Mouse (Mus musculus) MEL (cell line): ENCODE results near the gene Grb2. TPM values are rescaled to one million over a fixed set of nuclear protein-coding genes. Genes with fewer than 3 reads are reported as not detected.

Source experiments
- DNase-seq: peaks from one replicate; pipeline ENCODE4 v3.0.0; 2011; ENCODE audit warnings: low read depth, low spot score
- H3K27ac ChIP-seq: 2 replicates; pipeline ENCODE4 v1.5.1; 2012; ENCODE audit warnings: low read depth, mild to moderate bottlenecking, control low read depth, low read length, moderate library complexity; ENCODE audit not compliant: control insufficient read depth
- H3K27me3 ChIP-seq, 2 experiments: fragments of 150-350 bp in 1 of 2; sonication (generic) in 1 of 2; 2 replicates each; pipeline ENCODE4 v1.6.1; 2012; ENCODE audit warnings: low read length in 2 of 2, mild to moderate bottlenecking in 2 of 2, improper control_type of control experiment in 1 of 2, moderate library complexity in 1 of 2; ENCODE audit not compliant: insufficient read depth in 2 of 2, control insufficient read depth in 1 of 2
- H3K36me3 ChIP-seq, 2 experiments: 2 replicates each; pipeline ENCODE4 v1.6.1; 2012 to 2014; ENCODE audit warnings: low read length in 2 of 2, improper control_type of control experiment in 1 of 2, inconsistent platforms in 1 of 2, mild to moderate bottlenecking in 1 of 2; ENCODE audit not compliant: insufficient read depth in 2 of 2, control insufficient read depth in 1 of 2
- H3K4me1 ChIP-seq, 2 experiments: fragments of 150-350 bp in 1 of 2; sonication (generic) in 1 of 2; 2 replicates each; pipeline ENCODE4 v1.6.1; 2012; ENCODE audit warnings: low read length in 2 of 2, improper control_type of control experiment in 1 of 2, mild to moderate bottlenecking in 1 of 2; ENCODE audit not compliant: insufficient read depth in 2 of 2, control insufficient read depth in 1 of 2
- H3K4me3 ChIP-seq, 2 experiments: fragments of 150-350 bp in 1 of 2; sonication (generic) in 1 of 2; 2 replicates each; pipeline ENCODE4 v1.5.1; 2012; ENCODE audit warnings: low read depth in 2 of 2, low read length in 2 of 2, mild to moderate bottlenecking in 2 of 2, moderate library complexity in 2 of 2, control low read depth in 1 of 2, improper control_type of control experiment in 1 of 2; ENCODE audit not compliant: control insufficient read depth in 1 of 2, insufficient read depth in 1 of 2
- H3K79me2 ChIP-seq: 2 replicates; pipeline ENCODE4 v1.6.1; 2012; ENCODE audit warnings: mild to moderate bottlenecking, low read length, moderate library complexity; ENCODE audit not compliant: control insufficient read depth, poor library complexity, insufficient read depth
- H3K9ac ChIP-seq: 2 replicates; pipeline ENCODE4 v1.6.1; 2012; ENCODE audit warnings: low read depth, mild to moderate bottlenecking, control low read depth, low read length, moderate library complexity; ENCODE audit not compliant: control insufficient read depth, poor library complexity, severe bottlenecking
- H3K9me3 ChIP-seq: fragments of 150-350 bp; sonication (generic); replicated peaks from 2 replicates; pipeline ENCODE4 v1.6.1; 2012; ENCODE audit warnings: mild to moderate bottlenecking, low read length, improper control_type of control experiment, moderate library complexity; ENCODE audit not compliant: insufficient read depth
- CTCF ChIP-seq, 3 experiments: IDR thresholded peaks in 2 of 3; conservative IDR thresholded peaks in 1 of 3; 2 replicates each; pipeline ENCODE4 v1.5.1; 2011 to 2012; ENCODE audit warnings: low read length in 3 of 3, low read depth in 2 of 3, mild to moderate bottlenecking in 2 of 3, improper control_type of control experiment in 1 of 3, inconsistent platforms in 1 of 3, mixed read lengths in 1 of 3, moderate library complexity in 1 of 3; ENCODE audit not compliant: control insufficient read depth in 1 of 3, insufficient read depth in 1 of 3, poor library complexity in 1 of 3, severe bottlenecking in 1 of 3
- E2F4 ChIP-seq: IDR thresholded peaks from 2 replicates; pipeline ENCODE4 v1.6.1; 2011; ENCODE audit warnings: low read depth, low read length, improper control_type of control experiment, borderline replicate concordance
- ELF1 ChIP-seq: IDR thresholded peaks from 2 replicates; pipeline ENCODE4 v1.6.1; 2014; ENCODE audit warnings: low read depth, mild to moderate bottlenecking, inconsistent platforms, low read length, improper control_type of control experiment, moderate library complexity
- EP300 ChIP-seq, 2 experiments: IDR thresholded peaks; 2 replicates each; pipeline ENCODE4 v1.6.1; 2011; ENCODE audit warnings: improper control_type of control experiment in 2 of 2, low read length in 2 of 2, low read depth in 1 of 2, mild to moderate bottlenecking in 1 of 2
- GABPA ChIP-seq: IDR thresholded peaks from 2 replicates; pipeline ENCODE4 v1.6.1; 2012; ENCODE audit warnings: low read depth, mild to moderate bottlenecking, inconsistent platforms, low read length, improper control_type of control experiment, moderate library complexity
- KAT2A ChIP-seq: conservative IDR thresholded peaks from 2 replicates; pipeline ENCODE4 v1.6.1; 2012; ENCODE audit warnings: low read depth, low read length, improper control_type of control experiment, inconsistent platforms
- MAFK ChIP-seq: IDR thresholded peaks from 2 replicates; pipeline ENCODE4 v1.6.1; 2011; ENCODE audit warnings: low read depth, mild to moderate bottlenecking, low read length, improper control_type of control experiment, borderline replicate concordance
- MAX ChIP-seq: IDR thresholded peaks from 2 replicates; pipeline ENCODE4 v1.6.1; 2011; ENCODE audit warnings: low read length, improper control_type of control experiment
- MAZ ChIP-seq: IDR thresholded peaks from 2 replicates; pipeline ENCODE4 v1.6.1; 2012; ENCODE audit warnings: low read depth, mild to moderate bottlenecking, inconsistent platforms, low read length, improper control_type of control experiment
- MEF2A ChIP-seq: IDR thresholded peaks from 2 replicates; pipeline ENCODE4 v1.6.1; 2014; ENCODE audit warnings: low read depth, mild to moderate bottlenecking, inconsistent platforms, low read length, improper control_type of control experiment; ENCODE audit not compliant: poor library complexity, insufficient replicate concordance, severe bottlenecking; ENCODE audit errors: extremely low read depth
- MXI1 ChIP-seq: IDR thresholded peaks from 2 replicates; pipeline ENCODE4 v1.6.1; 2011; ENCODE audit warnings: mild to moderate bottlenecking, low read depth, low read length, improper control_type of control experiment
- NRF1 ChIP-seq: IDR thresholded peaks from 2 replicates; pipeline ENCODE4 v1.6.1; 2014; ENCODE audit warnings: low read depth, mild to moderate bottlenecking, inconsistent platforms, low read length, improper control_type of control experiment, moderate library complexity; ENCODE audit not compliant: poor library complexity, insufficient read depth, severe bottlenecking
- POLR2A ChIP-seq, 2 experiments: IDR thresholded peaks; 2 replicates each; pipeline ENCODE4 v1.6.1; 2011 to 2012; ENCODE audit warnings: low read length in 2 of 2, mild to moderate bottlenecking in 2 of 2, control low read depth in 1 of 2, improper control_type of control experiment in 1 of 2, low read depth in 1 of 2, moderate library complexity in 1 of 2; ENCODE audit not compliant: control insufficient read depth in 1 of 2, insufficient read depth in 1 of 2, poor library complexity in 1 of 2
- RAD21 ChIP-seq: IDR thresholded peaks from 2 replicates; pipeline ENCODE4 v1.6.1; 2011; ENCODE audit warnings: mild to moderate bottlenecking, low read depth, low read length, improper control_type of control experiment
- USF2 ChIP-seq, 2 experiments: IDR thresholded peaks; 2 replicates each; pipeline ENCODE4 v1.6.1; 2011 to 2012; ENCODE audit warnings: improper control_type of control experiment in 2 of 2, low read length in 2 of 2, borderline replicate concordance in 1 of 2, inconsistent platforms in 1 of 2, low read depth in 1 of 2, mild to moderate bottlenecking in 1 of 2; ENCODE audit not compliant: insufficient read depth in 1 of 2
- ZC3H11A ChIP-seq: IDR thresholded peaks from 2 replicates; pipeline ENCODE4 v1.6.1; 2012; ENCODE audit warnings: low read depth, mild to moderate bottlenecking, inconsistent platforms, low read length, improper control_type of control experiment
- ZMIZ1 ChIP-seq: IDR thresholded peaks from 2 replicates; pipeline ENCODE4 v1.6.1; 2012; ENCODE audit warnings: low read depth, mild to moderate bottlenecking, inconsistent platforms, low read length, improper control_type of control experiment, moderate library complexity
- ZNF384 ChIP-seq: IDR thresholded peaks from 2 replicates; pipeline ENCODE4 v1.6.1; 2012; ENCODE audit warnings: low read depth, mild to moderate bottlenecking, inconsistent platforms, low read length, improper control_type of control experiment
- polyA plus RNA-seq, 2 experiments: library from polyadenylated mRNA; stranded (reverse) in 1 of 2; unstranded in 1 of 2; fragments of >175 nt in 1 of 2; fragments of >200 nt in 1 of 2; gene quantifications; 2 replicates each; pipeline versions ENCODE4 v1.2.1 to v1.2.4; 2012; ENCODE audit warnings: low replicate concordance in 2 of 2, low read depth in 1 of 2; ENCODE audit not compliant: insufficient read length in 2 of 2, insufficient read depth in 1 of 2, missing spikeins in 1 of 2
- total RNA-seq: library from RNA; depleted of rRNA; stranded (reverse); fragments of 300-350 nt; gene quantifications from 2 replicates; pipeline ENCODE4 v1.2.3, GENCODE M21; 2012

Gene Grb2
- total and polyA plus RNA-seq, 3 experiments: 75.3 to 261 TPM; not detected in 1

- Histone ChIP-seq H3K4me1 (peaks cover 3 to 10% of the 10 kb centered on the region in 2 experiments; a peak in 3 of 4 replicates), H3K79me2 (peaks cover 5% of the 10 kb centered on the region; the same call in 1 of the 2 replicates), H3K27me3 (no peaks in the 10 kb centered on the region), H3K9ac (no peak overlapping the region), H3K4me3 (no peak overlapping the region), H3K27ac (no peak overlapping the region), H3K9me3 (no peaks in the 10 kb centered on the region), H3K36me3 (peaks cover 0 to 7% of the 10 kb centered on the region in 2 experiments; a peak in 3 of 4 replicates)
- TF ChIP-seq ZMIZ1: no peak
- no peak for TF ChIP-seq MAX
- TF ChIP-seq CTCF (IDR thresholded peaks at IDR 0.05 in 2 of 3, conservative IDR thresholded peaks at IDR 0.05 in 1 of 3; ENCODE audit: control insufficient read depth in 1 of 3, insufficient read depth in 1 of 3, low read depth in 2 of 3, low read length in 3 of 3, poor library complexity in 1 of 3, severe bottlenecking in 1 of 3): no peak
- no peak for TF ChIP-seq MEF2A
- TF ChIP-seq ELF1: no peak
- no peak for TF ChIP-seq RAD21
- TF ChIP-seq ZC3H11A: no peak
- no peak for TF ChIP-seq USF2 (IDR thresholded peaks at IDR 0.05; ENCODE audit: borderline replicate concordance in 1 of 2, insufficient read depth in 1 of 2, low read depth in 1 of 2, low read length in 2 of 2)
- no peak for TF ChIP-seq KAT2A
- no peak for TF ChIP-seq ZNF384
- TF ChIP-seq E2F4: no peak
- no peak for TF ChIP-seq POLR2A (IDR thresholded peaks at IDR 0.05; ENCODE audit: control insufficient read depth in 1 of 2, insufficient read depth in 1 of 2, low read depth in 1 of 2, low read length in 2 of 2, poor library complexity in 1 of 2)
- TF ChIP-seq MXI1: no peak
- no peak for TF ChIP-seq MAFK
- TF ChIP-seq MAZ: no peak
- no peak for DNase-seq
Observed at GRCm38 (mm10) chr11:115616371-115616770, 92.0 kb downstream of the Grb2 start.

- Histone ChIP-seq H3K4me3 (no peak overlapping the region), H3K27me3 (no peaks in the 10 kb centered on the region), H3K27ac (no peak overlapping the region), H3K9me3 (no peaks in the 10 kb centered on the region), H3K9ac (no peak overlapping the region), H3K36me3 (peaks cover 0 to 7% of the 10 kb centered on the region in 2 experiments; a peak in 3 of 4 replicates), H3K4me1 (peaks cover 3 to 13% of the 10 kb centered on the region in 2 experiments; a peak in 3 of 4 replicates), H3K79me2 (peaks cover 5% of the 10 kb centered on the region; the same call in 1 of the 2 replicates)
- TF ChIP-seq KAT2A (no peak), GABPA (no peak), EP300 (IDR thresholded peaks at IDR 0.05; ENCODE audit: low read depth in 1 of 2, low read length in 2 of 2) (no peak), MAZ (no peak), NRF1 (no peak)
- no peak for DNase-seq
Observed at GRCm38 (mm10) chr11:115615875-115616274, 92.5 kb downstream of the Grb2 start.
